Mouse (Mus musculus) liver, embryonic 13.5 days (tissue): Measurements from ENCODE around the gene Sv2a. TPM values are rescaled to one million over a fixed set of nuclear protein-coding genes. Genes with fewer than 3 reads are reported as not detected.
"Not testable (repeated sequence)": the region's sequence is repeated elsewhere in the genome, so short reads cannot be mapped to it uniquely, and the experiment has no call there.

ENCODE experiments used
- ATAC-seq: fragments of 200-750 bp; cut with Nextera tagmentation; 2 replicates; pipeline ENCODE4 v1.8.0; 2017; ENCODE audit warnings: low read depth, mild to moderate bottlenecking, moderate number of reproducible peaks, moderate library complexity
- DNase-seq: peaks from one replicate; pipeline ENCODE4 v3.0.0; 2022
- H3K27ac ChIP-seq: fragments of 300-500 bp; sonication (generic); 2 replicates; pipeline ENCODE4 v1.5.1; 2015; ENCODE audit warnings: moderate library complexity, mild to moderate bottlenecking, inconsistent platforms
- H3K27me3 ChIP-seq: fragments of 300-500 bp; sonication (generic); 2 replicates; pipeline ENCODE4 v1.6.1; 2015; ENCODE audit warnings: mild to moderate bottlenecking, inconsistent platforms
- H3K36me3 ChIP-seq: fragments of 300-500 bp; sonication (generic); 2 replicates; pipeline ENCODE4 v1.6.1; 2015; ENCODE audit warnings: mild to moderate bottlenecking, inconsistent platforms
- H3K4me1 ChIP-seq: fragments of 300-500 bp; sonication (generic); replicated peaks from 2 replicates; pipeline ENCODE4 v1.6.1; 2015; ENCODE audit warnings: inconsistent platforms
- H3K4me2 ChIP-seq: fragments of 300-500 bp; sonication (generic); 2 replicates; pipeline ENCODE4 v1.6.1; 2015; ENCODE audit warnings: inconsistent platforms, mild to moderate bottlenecking, moderate library complexity
- H3K4me3 ChIP-seq: fragments of 300-500 bp; sonication (generic); replicated peaks from 2 replicates; pipeline ENCODE4 v1.5.1; 2015; ENCODE audit warnings: mild to moderate bottlenecking, inconsistent platforms
- H3K9ac ChIP-seq: fragments of 300-500 bp; sonication (generic); 2 replicates; pipeline ENCODE4 v1.6.1; 2015; ENCODE audit warnings: mild to moderate bottlenecking, inconsistent platforms
- H3K9me3 ChIP-seq: fragments of 300-500 bp; sonication (generic); replicated peaks from 2 replicates; pipeline ENCODE4 v1.6.1; 2016; ENCODE audit warnings: inconsistent platforms
- WGBS: fragments of 180-500 bp; shearing (Covaris S2); methylation state at CpG from one replicate; pipeline ENCODE4 v1.1.7; 2015; ENCODE audit not compliant: insufficient replicate concordance; 5-methylcytosine and 5-hydroxymethylcytosine counted together
- microRNA-seq: library from miRNA; unstranded; fragments of <30 nt; microRNA quantifications from one replicate; pipeline ENCODE4, GENCODE M21; 2016
- polyA plus RNA-seq: library from polyadenylated mRNA; unstranded; fragments of >200 nt; fragmentation: Nextera tagmentation; extraction: Ambion mirVana; gene quantifications from 2 replicates; pipeline ENCODE4 v1.2.1, GENCODE M21; 2015

Sv2a gene
- polyA plus RNA-seq, 1 experiment from 2014 or later = 0.44 TPM

DNA sequence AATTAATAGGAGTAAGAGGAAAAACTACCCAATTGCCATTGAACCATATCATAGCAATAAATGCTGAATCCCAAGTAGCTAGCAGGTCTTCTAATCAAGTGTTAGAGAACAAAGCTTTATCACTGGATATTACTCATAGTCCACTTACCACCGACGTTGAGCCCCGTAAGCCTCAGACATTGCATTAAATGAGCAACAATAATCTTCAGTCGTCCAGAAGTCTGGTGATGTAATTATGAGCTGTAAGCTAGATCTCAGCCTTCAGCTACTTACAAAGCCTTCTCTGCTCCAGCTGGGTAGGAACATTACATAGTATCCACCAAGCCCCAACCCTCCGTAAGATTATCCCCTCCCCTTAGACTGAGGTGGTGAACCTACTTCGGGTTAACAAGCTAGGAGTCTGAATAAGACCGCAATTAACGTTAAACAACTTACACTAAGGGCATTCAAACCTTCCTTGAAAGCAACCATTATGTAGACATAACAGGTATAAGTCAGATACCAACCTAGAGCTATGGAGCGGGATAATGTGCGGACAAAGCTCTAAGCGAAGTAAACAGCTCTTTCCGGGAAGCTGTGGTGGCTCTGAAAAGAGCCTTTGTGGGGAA is 57.1 kb downstream of the Sv2a start:
- Histone ChIP-seq H3K9me3 (no peaks in the 10 kb centered on the region), H3K4me3 (peak overlapping the region; percentile 64), H3K4me1 (peaks cover 48% of the 10 kb centered on the region), H3K27ac (peak overlapping the region; percentile 97), H3K36me3 (no peaks in the 10 kb centered on the region), H3K4me2 (peak overlapping the region; percentile 79), H3K9ac (peak overlapping the region; percentile 88), H3K27me3 (no peaks in the 10 kb centered on the region)
- WGBS = under 1% methylated on average over 12 of the region's 12 CpGs
- DNase-seq (peak; percentile 50), ATAC-seq (no peak; the same call in 1 of the 2 replicates)

DNA sequence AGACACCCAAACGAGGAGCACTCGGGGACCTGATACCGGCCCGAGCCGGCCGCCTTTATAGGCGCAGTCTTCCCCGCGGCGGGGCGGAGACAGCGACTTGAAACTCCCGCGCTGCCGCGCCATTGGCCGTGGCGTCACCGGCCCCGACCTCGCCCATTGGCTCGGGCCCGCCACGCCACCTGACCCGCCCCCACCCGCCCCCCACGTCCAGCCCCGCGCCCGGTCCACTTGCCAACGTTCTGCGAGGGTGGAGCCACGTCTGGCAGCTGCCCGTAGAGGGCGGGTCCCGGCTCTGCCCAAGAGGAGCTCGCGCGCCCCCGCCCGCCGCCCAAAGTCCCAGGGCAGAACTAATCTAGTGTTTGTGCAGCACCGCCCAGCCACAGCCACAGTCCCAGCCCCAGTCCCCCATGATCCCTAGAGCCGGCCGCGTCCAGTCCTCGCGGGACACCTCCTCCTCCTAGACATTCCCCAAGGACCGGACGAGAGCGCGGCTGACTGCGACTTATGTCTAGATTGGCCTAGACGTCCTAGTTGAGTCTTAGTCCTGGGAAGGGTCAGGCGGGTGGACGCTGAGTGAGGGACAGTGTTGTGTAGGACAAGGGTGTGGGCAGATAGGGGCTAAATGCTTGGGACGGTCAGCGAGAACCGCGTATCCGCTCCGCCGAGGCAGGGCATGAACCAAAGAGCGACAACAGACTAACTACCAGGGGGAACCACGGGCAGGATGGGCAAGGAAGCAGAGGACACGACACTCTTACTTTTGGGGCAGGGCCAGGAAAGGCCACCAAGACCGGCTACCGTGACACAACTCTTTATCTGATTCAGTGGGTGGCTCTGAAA is 58.2 kb downstream of the Sv2a start, which contains the start of gene Hist2h3c2:
Hist2h3c2 (minus strand) TSS at position 174 of the 840 bp plus-strand sequence.
- not testable (repeated sequence) for H3K27me3 ChIP-seq, H3K36me3 ChIP-seq, H3K9me3 ChIP-seq
- Histone ChIP-seq H3K4me1 (peaks cover 60% of the 10 kb centered on the region), H3K4me2 (peak within 1 kb of the TSS; percentile 79), H3K4me3 (peak within 1 kb of the TSS; percentile 64), H3K9ac (peak within 1 kb of the TSS; percentile 88), H3K27ac (peak within 1 kb of the TSS; percentile 97)
- ATAC-seq (peak; percentile 84), DNase-seq (peak; percentile 77)
- WGBS = 0% methylated on average over 11 of the region's 68 CpGs

DNA sequence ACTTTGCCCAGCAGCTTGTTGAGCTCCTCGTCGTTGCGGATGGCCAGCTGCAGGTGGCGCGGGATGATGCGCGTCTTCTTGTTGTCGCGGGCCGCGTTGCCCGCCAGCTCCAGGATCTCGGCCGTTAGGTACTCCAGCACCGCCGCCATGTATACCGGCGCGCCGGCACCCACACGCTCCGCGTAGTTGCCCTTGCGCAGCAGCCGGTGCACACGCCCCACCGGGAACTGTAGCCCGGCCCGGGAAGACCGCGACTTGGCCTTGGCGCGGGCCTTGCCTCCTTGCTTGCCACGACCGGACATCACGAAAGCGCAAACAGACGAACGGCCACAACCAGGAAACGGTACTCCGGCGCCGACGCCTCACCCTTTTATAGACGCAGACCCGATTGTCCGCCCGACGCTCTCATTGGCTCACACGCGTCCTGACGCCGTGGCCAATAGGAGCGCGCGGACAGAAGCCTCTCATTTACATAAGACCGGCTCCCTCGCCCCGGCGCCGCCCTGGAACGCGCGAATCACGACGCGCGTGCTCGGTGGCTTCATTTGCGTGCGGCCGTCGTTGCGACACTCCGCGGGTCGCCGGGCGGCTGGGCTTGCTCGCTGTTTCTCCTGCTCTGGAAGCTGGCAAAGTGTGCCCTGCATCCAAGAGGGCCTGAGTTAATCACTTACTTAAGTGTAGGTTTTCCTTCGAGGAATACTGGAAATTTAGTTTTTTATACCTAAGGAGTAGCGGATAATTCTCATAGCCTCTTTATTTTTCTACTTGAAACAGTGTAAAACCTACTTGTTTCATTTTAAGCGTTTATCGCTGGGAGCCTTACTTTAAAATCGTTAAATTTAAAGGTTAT is 59.2 kb downstream of the Sv2a start, which contains the start of gene Hist2h2aa2:
Hist2h2aa2 (minus strand) TSS at position 328 of the 850 bp plus-strand sequence.
- Histone ChIP-seq H3K9ac (peak within 1 kb of the TSS; percentile 69), H3K4me2 (peak within 1 kb of the TSS; percentile 49), H3K4me3 (peak within 1 kb of the TSS; percentile 44), H3K4me1 (peaks cover 68% of the 10 kb centered on the region), H3K27ac (peak within 1 kb of the TSS; percentile 98)
- H3K36me3 ChIP-seq, H3K9me3 ChIP-seq, H3K27me3 ChIP-seq: not testable (repeated sequence)
- peak; percentile 65 for ATAC-seq
- 3% methylated on average over 37 of the region's 85 CpGs for WGBS
- DNase-seq = peak; percentile 98

- Histone ChIP-seq H3K9ac (peak overlapping the region; percentile 69), H3K27me3 (no peaks in the 10 kb centered on the region), H3K4me2 (peak overlapping the region; percentile 49), H3K36me3 (no peaks in the 10 kb centered on the region), H3K4me3 (peak overlapping the region; percentile 16; the same call in 1 of the 2 replicates), H3K27ac (peak overlapping the region; percentile 98), H3K4me1 (peaks cover 65% of the 10 kb centered on the region), H3K9me3 (no peaks in the 10 kb centered on the region)
- WGBS = 81% methylated on average over 9 of the region's 9 CpGs
- DNase-seq = no peak
- no peak for ATAC-seq
These were observed 59.8 kb downstream of the Sv2a start for GRCm38 (mm10) chr3:96240799-96241197.

GRCm38 (mm10) chr3:96243921-96244572 is 63.1 kb downstream of the Sv2a start:
- Histone ChIP-seq H3K4me2 (peak overlapping the region; percentile 77), H3K27ac (peak overlapping the region; percentile 98), H3K36me3 (no peaks in the 10 kb centered on the region), H3K9ac (peak overlapping the region; percentile 91), H3K4me1 (peaks cover 61% of the 10 kb centered on the region), H3K27me3 (no peaks in the 10 kb centered on the region), H3K9me3 (no peaks in the 10 kb centered on the region), H3K4me3 (peak overlapping the region; percentile 66)
- ATAC-seq = no peak
- no peak for DNase-seq
- WGBS = 63% methylated on average over 7 of the region's 7 CpGs

Small RNA genes within 50 kb of the gene (microRNA-seq; reads per million reads assigned to microRNA genes)
- gene Gm44492 = 2.1 reads per million
- not detected for gene Gm47311

Other genes starting within 250 kb of the Sv2a start
- 6.9 and 7.8 TPM in 2 replicates for gene Plekho1, start 185.2 kb upstream of the Sv2a start, polyA plus RNA-seq
- gene Vps45, start 122.7 kb upstream of the Sv2a start, polyA plus RNA-seq = 17.3 and 17.7 TPM in 2 replicates
- 11.3 and 11.4 TPM in 2 replicates for gene Otud7b, start 76.6 kb upstream of the Sv2a start, polyA plus RNA-seq
- 1.9 and 2.2 TPM in 2 replicates for gene Mtmr11, start 19.1 kb upstream of the Sv2a start, polyA plus RNA-seq
- 103 and 110 TPM in 2 replicates for gene Sf3b4, start 8.8 kb upstream of the Sv2a start, polyA plus RNA-seq
- gene Bola1, start 38.6 kb downstream of the Sv2a start, polyA plus RNA-seq = 50.7 and 56.1 TPM in 2 replicates
- 0.85 TPM in 1 of 2 replicates, not detected in the other for gene Hist2h2ab, start 38.7 kb downstream of the Sv2a start, polyA plus RNA-seq
- 12.9 and 19.8 TPM in 2 replicates for gene Hist2h2ac, start 39.7 kb downstream of the Sv2a start, polyA plus RNA-seq
- gene Hist2h2be, start 40.0 kb downstream of the Sv2a start, polyA plus RNA-seq = 5.4 and 7.9 TPM in 2 replicates
- gene Hist2h3c2, start 58.0 kb downstream of the Sv2a start, polyA plus RNA-seq = 9.8 and 20.7 TPM in 2 replicates
- 53.6 and 86.4 TPM in 2 replicates for gene Hist2h2aa2, start 59.1 kb downstream of the Sv2a start, polyA plus RNA-seq
- gene Hist2h2aa1, start 64.3 kb downstream of the Sv2a start, polyA plus RNA-seq = 26.9 and 40.6 TPM in 2 replicates
- gene Hist2h3c1, start 65.5 kb downstream of the Sv2a start, polyA plus RNA-seq = 2.3 TPM in 2 replicates
- gene Hist2h4, start 82.2 kb downstream of the Sv2a start, polyA plus RNA-seq = 15.2 and 44.8 TPM in 2 replicates
- 89.3 and 159 TPM in 2 replicates for gene Hist2h3b, start 87.5 kb downstream of the Sv2a start, polyA plus RNA-seq
- 23.7 and 25.8 TPM in 2 replicates for gene Hist2h2bb, start 88.6 kb downstream of the Sv2a start, polyA plus RNA-seq
- gene Fcgr1, start 112.8 kb downstream of the Sv2a start, polyA plus RNA-seq = 3.0 and 4.6 TPM in 2 replicates